Comparison of ENCODE assay signal across 8 mouse cellular contexts in genomic region chr17:79715649-79716143, GRCm38 (mm10). TPM values are rescaled to one million over a fixed set of nuclear protein-coding genes. Genes with fewer than 3 reads are reported as not detected.
A peak's percentile ranks its signal among the peaks of the same experiment; 100 is the strongest.
DNase-seq lines count a peak whose midpoint lies in the region; ATAC-seq and TF ChIP-seq lines count a peak whose summit lies in the region.

No protein-coding gene starts in this region.

- TF ChIP-seq CTCF in thymus, adult 2 months (IDR thresholded peaks at IDR 0.05; ENCODE audit: borderline replicate concordance, control insufficient read depth, extremely low read depth, insufficient read depth, low read length, poor library complexity): peak; percentile 92

- in situ Hi-C loops in ES-E14 (cut with MboI; ENCODE audit: low sequenced_read_pairs in 2 of 2, unreplicated experiment in 2 of 2): no loop called here

- H3K9ac ChIP-seq in ES-E14 (ENCODE audit: insufficient read depth, low read depth, low read length, poor library complexity, severe bottlenecking): no peak overlapping the region
- peak overlapping the region; percentile 28; the same call in 1 of the 2 replicates for H3K9ac ChIP-seq in lung, embryonic 15.5 days

- WGBS in hindbrain, embryonic 10.5 days: under 1% methylated on average over 42 of the region's 42 CpGs
- WGBS in lung, embryonic 15.5 days: under 1% methylated on average over 42 of the region's 42 CpGs
- WGBS in thymus, adult 2 months: 2% methylated on average over 42 of the region's 42 CpGs

- peaks cover 87% of the 10 kb centered on the region for H3K27me3 ChIP-seq in hindbrain, embryonic 10.5 days (ENCODE audit: insufficient read depth, poor library complexity, severe bottlenecking)
- H3K27me3 ChIP-seq in lung, embryonic 15.5 days: peaks cover 52% of the 10 kb centered on the region
- H3K27me3 ChIP-seq in thymus, adult 2 months (ENCODE audit: control insufficient read depth, insufficient read depth, low read length): peaks cover 25% of the 10 kb centered on the region

- H3K4me3 ChIP-seq in ES-E14 (ENCODE audit: insufficient read depth in 1 of 2, low read depth in 1 of 2, low read length in 2 of 2, poor library complexity in 1 of 2, severe bottlenecking in 1 of 2): peak overlapping the region; percentile 58 to 61
- H3K4me3 ChIP-seq in hindbrain, embryonic 10.5 days: peak overlapping the region; percentile 60
- H3K4me3 ChIP-seq in lung, embryonic 15.5 days: peak overlapping the region; percentile 42
- H3K4me3 ChIP-seq in thymus, adult 2 months (ENCODE audit: control insufficient read depth, insufficient read depth, low read length): peak overlapping the region; percentile 46

- no peak overlapping the region for H3K27ac ChIP-seq in ES-E14 (ENCODE audit: insufficient read depth, low read depth, low read length, poor library complexity, severe bottlenecking)
- H3K27ac ChIP-seq in hindbrain, embryonic 10.5 days: peak overlapping the region; percentile 84
- peak overlapping the region; percentile 34 for H3K27ac ChIP-seq in lung, embryonic 15.5 days
- H3K27ac ChIP-seq in thymus, adult 2 months (ENCODE audit: control insufficient read depth, insufficient read depth, low read length): no peak overlapping the region

- no peaks in the 10 kb centered on the region for H3K36me3 ChIP-seq in ES-E14 (ENCODE audit: control insufficient read depth, insufficient read depth, low read length, poor library complexity, severe bottlenecking)
- no peaks in the 10 kb centered on the region for H3K36me3 ChIP-seq in hindbrain, embryonic 10.5 days
- H3K36me3 ChIP-seq in lung, embryonic 15.5 days: no peaks in the 10 kb centered on the region
- H3K36me3 ChIP-seq in thymus, adult 2 months (ENCODE audit: control insufficient read depth, insufficient read depth, low read length): no peaks in the 10 kb centered on the region

- peak overlapping the region; percentile 83 for H3K4me2 ChIP-seq in lung, embryonic 15.5 days

- H3K9me3 ChIP-seq in ES-E14 (ENCODE audit: control insufficient read depth, insufficient read depth, low read depth, low read length): no peaks in the 10 kb centered on the region
- H3K9me3 ChIP-seq in hindbrain, embryonic 10.5 days: 0 out of 2 replicates have a peak, but pooled peaks cover 7% of the 10 kb centered on the region
- no peaks in the 10 kb centered on the region for H3K9me3 ChIP-seq in lung, embryonic 15.5 days

- no peak for TF ChIP-seq POLR2A in thymus, adult 2 months (IDR thresholded peaks at IDR 0.05; ENCODE audit: control insufficient read depth, extremely low read depth, insufficient read depth, low read length, poor library complexity)

- ATAC-seq in frontal cortex, adult (ENCODE audit: low TSS enrichment): peak; percentile 92
- peak; percentile 88 for ATAC-seq in lung, embryonic 15.5 days (ENCODE audit: borderline replicate concordance, extremely low read depth, low FRiP score, low TSS enrichment)

- peak; percentile 94 for DNase-seq in ES-E14 (ENCODE audit: low read depth, low spot score)
- peak; percentile 73 to 81 for DNase-seq in cerebellum, adult 18-20 months
- DNase-seq in hindbrain, embryonic 10.5 days (ENCODE audit: low spot score): peak; percentile 93
- DNase-seq in layer of hippocampus, adult 9-10 months (ENCODE audit: low spot score): peak; percentile 45
- peak; percentile 89 for DNase-seq in ovary, adult 18-20 months (ENCODE audit: low spot score)
- peak; percentile 91 for DNase-seq in thymus, adult 2 months

- peaks cover 0 to 8% of the 10 kb centered on the region in 2 experiments; a peak in 1 of 4 replicates for H3K4me1 ChIP-seq in ES-E14 (ENCODE audit: control insufficient read depth in 2 of 2, insufficient read depth in 2 of 2, low read length in 2 of 2, poor library complexity in 1 of 2)
- peaks cover 39% of the 10 kb centered on the region for H3K4me1 ChIP-seq in hindbrain, embryonic 10.5 days (replicated peaks)
- peaks cover 24% of the 10 kb centered on the region for H3K4me1 ChIP-seq in lung, embryonic 15.5 days
- H3K4me1 ChIP-seq in thymus, adult 2 months (replicated peaks; ENCODE audit: control insufficient read depth, insufficient read depth, low read length): peaks cover 26% of the 10 kb centered on the region

TF ChIP-seq in ES-E14, 5 proteins besides CTCF, POLR2A, EP300 and RAD21:
- TF ChIP-seq CHD2 (IDR thresholded peaks at IDR 0.05; ENCODE audit: low read depth, low read length): 0 out of 2 replicates have a peak, but pooled peaks have one; percentile 12
- peak; percentile 38; the same call in 1 of the 2 replicates for TF ChIP-seq ZC3H11A (IDR thresholded peaks at IDR 0.05; ENCODE audit: borderline replicate concordance, low read depth, low read length)
- TF ChIP-seq HCFC1 (IDR thresholded peaks at IDR 0.05; ENCODE audit: borderline replicate concordance, insufficient read depth, low read length): no peak; the same call in 1 of the 2 replicates
- no peak for TF ChIP-seq MAFK (IDR thresholded peaks at IDR 0.05; ENCODE audit: insufficient read depth, low read depth, low read length)
- TF ChIP-seq ZNF384 (IDR thresholded peaks at IDR 0.05; ENCODE audit: low read depth, low read length): no peak

RNA-seq across cellular contexts. Expression of gene Cyp1b1, which starts 0.8 kb away (rescaled TPM):
- 2.4 and 15.2 TPM in 2 replicates for total RNA-seq in ES-E14 (2012; rRNA removed)
- polyA plus RNA-seq in hindbrain, embryonic 10.5 days (2016; fragmentation: Nextera tagmentation; extraction: Ambion mirVana): 1.9 and 3.0 TPM in 2 replicates
- 3.5 and 4.3 TPM in 2 replicates for polyA plus RNA-seq in lung, embryonic 15.5 days (2015; fragmentation: Nextera tagmentation; extraction: Ambion mirVana)
- polyA plus RNA-seq in thymus, adult 2 months (2012; rRNA removed): 12.2 and 14.1 TPM in 2 replicates

Comparison
In these comparisons a context has a peak if more than half of its experiments do, and no peak if none do; other contexts are left out.
1. H3K27ac ChIP-seq: peak in hindbrain, embryonic 10.5 days (single experiment) and lung, embryonic 15.5 days (single experiment); none in ES-E14 (single experiment) and thymus, adult 2 months (single experiment).
2. Peak in every context shown above with its lines, with median percentiles within 50 percentile points of each other: DNase-seq and H3K4me3 ChIP-seq.